In genomic region chr4:108999999-109000950, GRCm38 (mm10) we compare ENCODE assay signal across 8 mouse cellular contexts. TPM values are rescaled to one million over a fixed set of nuclear protein-coding genes. Genes with fewer than 3 reads are reported as not detected.
DNase-seq lines count a peak whose midpoint lies in the region; ATAC-seq and TF ChIP-seq lines count a peak whose summit lies in the region.

Nrd1 (plus strand) TSS chr4:109000655.

- no peak for TF ChIP-seq CTCF in Patski (IDR thresholded peaks at IDR 0.05)

- H3K9ac ChIP-seq in hindbrain, embryonic 13.5 days, result peak within 1 kb of the TSS; percentile 88

- peak within 1 kb of the TSS; percentile 93 for H3K4me3 ChIP-seq in hindbrain, embryonic 13.5 days

- peak; percentile 87 for DNase-seq in Patski (ENCODE audit: low read depth, low spot score)
- peak; percentile 98 to 99 for DNase-seq in cerebellum, postnatal 14 days
- peak; percentile 99 for DNase-seq in frontal cortex, postnatal 14 days (ENCODE audit: low spot score in 2 of 2)
- DNase-seq in layer of hippocampus, postnatal 25 days (ENCODE audit: extremely low spot score in 1 of 2, low spot score in 1 of 2), result peak; percentile 92 to 95
- DNase-seq in lung, postnatal 25 days (ENCODE audit: low spot score), result peak; percentile 100
- DNase-seq in retina, embryonic 14.5 days (ENCODE audit: low spot score), result peak; percentile 99
- DNase-seq in thymus, postnatal 4 days, result peak; percentile 98

- peak within 1 kb of the TSS; percentile 92 for H3K4me2 ChIP-seq in hindbrain, embryonic 13.5 days

- WGBS in hindbrain, embryonic 13.5 days, result under 1% methylated on average over 58 of the region's 58 CpGs

- H3K9me3 ChIP-seq in hindbrain, embryonic 13.5 days, result no peaks in the 10 kb centered on the region

- peaks cover 7% of the 10 kb centered on the region; the same call in 1 of the 2 replicates for H3K36me3 ChIP-seq in hindbrain, embryonic 13.5 days

- H3K27ac ChIP-seq in hindbrain, embryonic 13.5 days, result peak within 1 kb of the TSS; percentile 93

- CTCF ChIA-PET in Patski (lab: Charles Lee), result no interaction called here

- in situ Hi-C loops in Patski (cut with MboI; ENCODE audit: low pct_unique_long_range_greater_than_20kb), result loop anchor here (10.0 kb wide), 1 partner anchor 305 kb away; no protein-coding TSS in a partner anchor

- peak; percentile 98 for ATAC-seq in Patski
- peak; percentile 99 for ATAC-seq in hindbrain, embryonic 13.5 days (ENCODE audit: low FRiP score)

- POLR2A ChIA-PET in Patski (lab: Charles Lee), result no interaction called here

- no peaks in the 10 kb centered on the region for H3K27me3 ChIP-seq in Patski
- H3K27me3 ChIP-seq in hindbrain, embryonic 13.5 days, result no peaks in the 10 kb centered on the region

- peaks cover 34% of the 10 kb centered on the region for H3K4me1 ChIP-seq in hindbrain, embryonic 13.5 days (replicated peaks)

RNA-seq across cellular contexts. Expression of gene Nrd1, which starts in this region (rescaled TPM):
- polyA plus RNA-seq in Patski (2021), result 84.6 TPM
- polyA plus RNA-seq in hindbrain, embryonic 13.5 days (2015; fragmentation: Nextera tagmentation; extraction: Ambion mirVana), result 78.7 and 85.0 TPM in 2 replicates
- total RNA-seq in layer of hippocampus, postnatal 25 days (2021), result 100 to 1,000 TPM in 1 of 2 experiments, 10 to 100 TPM in 1; 99.5 to 136 TPM

Comparison
In these comparisons a context has a peak if more than half of its experiments do, and no peak if none do; other contexts are left out.
1. Peak in every context shown above with its lines: DNase-seq, ATAC-seq, H3K4me3 ChIP-seq and H3K27ac ChIP-seq.